Mouse (Mus musculus): ENCODE data around the gene Lrrc74a.

Lrrc74a gene

DNA sequence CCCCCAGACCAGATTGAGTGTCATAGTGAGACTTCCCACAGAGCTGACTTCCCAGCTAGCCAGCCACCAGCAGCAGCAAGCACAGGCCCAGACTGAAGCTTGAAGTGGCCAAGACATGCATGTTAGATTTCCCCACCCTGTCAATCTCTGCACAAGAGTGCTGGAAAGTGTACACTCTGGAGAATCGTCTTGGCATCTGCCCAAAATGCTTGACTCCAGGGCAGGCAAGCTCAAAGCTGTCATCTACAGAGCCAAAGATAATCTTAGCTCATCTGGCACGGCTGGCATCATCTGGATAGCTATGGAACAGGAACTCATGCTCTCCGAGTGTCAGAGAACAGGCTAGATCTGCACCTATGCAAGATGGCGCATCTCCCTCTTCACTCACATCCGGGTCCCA, 12.7 kb upstream of the Lrrc74a start:
- DNase-seq: no peak

DNA sequence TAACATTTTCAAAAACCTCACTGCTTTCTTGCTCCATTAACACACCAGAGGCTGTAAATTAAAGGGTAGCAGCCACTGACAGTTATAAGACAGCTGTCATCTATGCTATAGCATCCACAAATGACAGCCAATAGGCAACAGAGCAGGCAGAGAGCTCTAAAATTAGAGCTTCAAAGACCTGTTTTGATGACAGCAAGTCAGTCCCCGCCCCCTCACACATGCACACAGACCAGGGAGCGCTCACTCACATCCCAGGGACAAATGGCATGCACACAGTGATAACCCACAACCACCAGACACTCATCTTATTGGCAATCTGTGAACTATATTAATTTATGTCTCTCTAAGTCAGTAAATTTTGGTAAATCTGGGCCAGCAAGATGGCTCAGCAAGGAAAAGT, 9.9 kb upstream of the Lrrc74a start:
- no peak for DNase-seq

DNA sequence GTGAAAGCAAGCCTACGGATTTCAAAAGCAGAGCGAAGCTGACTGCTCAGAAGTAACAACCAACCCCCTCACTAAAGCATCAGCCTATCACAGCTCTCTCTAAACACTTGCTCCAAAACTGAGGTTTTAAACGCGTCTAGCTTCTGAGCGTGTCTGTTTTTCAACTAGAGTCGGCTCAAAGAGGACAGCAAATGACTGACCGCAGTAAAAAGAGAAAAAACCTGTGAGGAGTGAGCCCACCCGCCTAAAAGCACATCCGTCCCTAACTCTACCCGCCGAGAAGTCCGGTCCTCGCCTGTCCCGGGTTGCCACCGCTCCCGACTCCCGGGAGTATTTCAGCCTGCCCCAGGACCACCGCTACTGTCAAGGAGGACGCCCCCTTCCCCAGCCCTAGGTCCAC, 8.5 kb upstream of the Lrrc74a start:
- peak; percentile 56 for DNase-seq

DNA sequence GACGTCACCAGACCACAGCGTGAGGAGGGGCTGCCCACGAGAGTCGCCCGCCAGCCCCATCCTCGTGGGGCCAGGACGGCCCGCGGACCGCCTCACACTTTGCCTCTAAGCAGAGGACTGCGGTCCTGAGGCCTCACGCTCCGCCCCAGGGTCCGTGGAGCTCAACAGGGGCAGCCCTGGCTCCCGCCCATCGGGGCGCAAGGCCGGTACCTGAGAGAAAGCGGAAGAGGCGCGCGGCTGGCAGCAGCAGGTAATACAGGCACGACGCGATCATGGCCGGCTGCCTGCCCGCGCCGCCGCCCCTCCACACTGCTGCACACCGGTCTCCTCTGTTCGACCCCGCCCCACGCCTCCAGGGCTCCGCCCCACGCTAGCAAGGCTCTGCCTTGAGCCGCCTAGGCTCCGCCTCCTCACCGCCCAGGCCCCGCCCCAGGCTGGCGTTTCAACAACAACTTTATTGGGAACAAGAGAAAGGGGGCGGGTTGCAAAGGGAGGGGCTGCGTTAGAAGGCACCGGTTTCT, 8.0 kb upstream of the Lrrc74a start, which contains the start of gene Angel1:
TSS of gene Angel1 (minus strand) at position 341 of the 521 bp plus-strand sequence.
- DNase-seq: peak; percentile 98

DNA sequence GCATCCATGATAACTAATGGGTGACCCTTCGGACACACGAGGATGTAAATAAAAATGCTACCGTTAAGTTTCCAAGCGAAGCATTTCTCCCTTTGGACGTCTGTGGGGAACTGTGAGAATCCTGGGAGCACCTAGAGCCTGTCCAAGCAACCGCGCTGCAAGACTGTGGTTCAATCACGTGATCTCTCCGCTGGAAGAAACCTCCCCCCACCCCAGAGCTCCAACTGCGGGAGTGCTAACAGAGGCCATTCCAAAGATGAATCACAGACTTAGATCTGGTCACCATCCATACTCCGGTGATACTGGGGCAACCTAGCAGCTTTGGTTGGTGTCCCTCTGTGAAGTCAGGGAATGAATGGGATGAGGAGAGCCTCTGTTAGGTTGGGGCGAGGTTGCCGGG, 26.9 kb downstream of the Lrrc74a start:
- no peak for DNase-seq

DNA sequence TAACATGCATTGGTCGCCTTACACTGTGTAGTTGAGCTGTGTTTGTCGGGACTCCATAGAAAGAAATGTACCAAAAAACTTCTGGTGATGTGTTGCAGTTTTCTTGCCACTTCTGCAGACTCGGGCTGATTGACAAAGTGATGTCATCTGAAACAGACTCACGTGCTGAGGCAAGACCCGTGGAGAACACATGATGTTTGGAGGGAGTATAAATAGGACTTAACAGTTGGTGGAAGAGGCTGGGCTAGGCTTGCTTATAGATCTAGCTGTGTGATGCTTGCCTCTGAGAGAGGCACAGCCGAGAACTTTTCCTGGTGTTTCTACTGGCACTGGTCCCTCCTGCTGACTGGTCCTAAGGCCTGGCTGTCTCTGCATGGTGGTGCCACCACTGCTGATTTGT, 29.9 kb downstream of the Lrrc74a start:
- no peak for DNase-seq

DNA sequence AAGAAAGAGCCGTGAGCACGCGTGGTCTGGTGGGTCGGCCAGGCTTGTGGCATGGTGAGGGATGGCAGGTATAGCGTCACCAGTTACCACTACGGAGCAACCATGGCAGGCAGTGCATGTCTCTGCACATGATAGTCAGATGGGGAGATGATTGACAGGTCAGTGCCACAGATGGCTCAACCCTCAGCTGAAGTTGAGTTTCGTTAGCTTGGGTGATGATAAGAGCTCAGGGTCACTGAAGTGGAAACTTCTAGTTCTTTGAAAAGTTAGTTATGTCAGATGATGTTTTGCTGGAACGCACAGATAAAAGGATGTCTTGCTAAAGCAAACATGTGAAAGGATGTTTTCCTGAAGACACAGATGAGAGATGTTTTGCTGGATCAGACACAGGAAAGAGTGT, 32.3 kb downstream of the Lrrc74a start:
- DNase-seq: no peak

DNA sequence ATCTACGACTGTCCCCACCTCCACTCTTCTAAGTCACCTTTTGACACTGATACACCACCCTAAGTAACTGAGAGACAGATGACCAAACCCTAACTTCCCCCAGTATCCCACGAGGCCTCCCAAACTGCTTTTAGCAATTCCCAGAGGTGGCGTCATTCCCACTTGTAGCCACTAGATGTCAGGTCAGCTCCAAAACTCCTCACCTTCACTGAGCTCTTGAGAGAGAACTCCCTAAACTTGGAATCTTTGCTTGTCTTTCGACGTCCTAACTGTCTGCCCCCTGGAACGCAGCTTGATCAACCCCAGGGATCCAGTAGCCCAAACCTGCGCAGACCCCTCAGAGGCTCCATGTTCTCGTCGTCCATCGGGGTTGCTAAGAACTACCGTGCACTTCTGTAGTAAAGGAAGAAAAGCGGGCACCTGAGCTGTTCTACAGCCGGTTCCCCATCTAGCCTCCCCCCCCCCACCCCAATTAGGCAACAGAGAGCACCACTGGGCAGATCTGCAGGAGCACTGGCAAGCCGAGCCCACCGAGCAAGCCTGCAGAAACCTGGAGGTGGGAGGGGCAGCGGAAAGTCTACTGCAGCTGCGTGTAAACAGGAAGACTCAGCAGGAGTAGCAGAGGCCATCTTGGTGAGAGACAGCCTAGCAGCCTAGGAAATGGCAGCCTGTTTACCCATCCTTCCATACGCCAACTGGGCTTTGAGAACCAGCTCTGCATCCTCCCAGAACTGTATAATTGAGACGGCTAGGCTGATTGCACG, 33.9 kb downstream of the Lrrc74a start:
- DNase-seq: peak; percentile 82

DNA sequence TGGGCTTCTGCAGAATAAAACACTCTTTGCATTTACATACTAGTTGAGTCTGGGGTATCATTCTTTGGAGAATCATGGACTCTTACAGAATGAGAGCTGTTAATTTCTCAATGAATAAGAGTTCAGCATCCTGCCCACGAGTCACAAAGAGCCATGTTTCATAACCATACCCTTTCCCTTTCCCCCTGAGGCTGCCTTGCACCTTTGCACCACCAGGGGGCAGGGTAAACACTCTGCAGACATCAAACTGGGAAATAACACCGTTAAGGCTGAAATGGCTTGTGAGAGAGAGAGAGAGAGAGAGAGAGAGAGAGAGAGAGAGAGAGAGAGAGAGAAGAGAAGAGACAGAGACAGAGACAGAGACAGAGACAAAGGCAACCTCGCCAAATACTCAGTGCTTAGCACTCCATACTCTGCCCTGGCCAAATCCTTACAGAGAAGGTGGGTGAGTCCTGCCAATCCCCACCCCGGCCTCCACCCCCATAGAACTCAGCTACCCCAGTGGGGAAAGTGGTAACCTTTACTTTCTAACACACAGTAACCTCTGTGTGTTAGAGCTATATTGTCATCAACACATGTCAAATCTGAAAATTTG, 34.9 kb downstream of the Lrrc74a start:
- DNase-seq: peak; percentile 78

DNA sequence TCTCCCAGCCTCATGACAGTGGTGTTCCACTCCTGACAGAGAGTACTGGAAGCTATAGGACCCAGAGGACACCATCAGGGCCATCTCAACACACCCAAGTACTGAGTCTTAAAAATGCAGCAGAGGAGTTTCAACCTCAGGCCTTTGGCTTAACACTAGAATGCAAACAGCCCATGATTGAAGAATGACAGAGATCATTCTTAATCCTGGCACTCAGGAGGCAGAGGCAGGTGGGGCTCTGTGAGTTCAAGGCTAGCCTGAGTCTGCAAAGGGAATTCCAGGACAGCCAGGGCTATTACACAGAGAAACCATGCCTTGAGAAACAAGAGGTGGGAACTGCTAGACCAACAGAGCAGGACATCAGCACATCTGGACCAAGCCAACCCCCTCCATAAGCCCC, 35.6 kb downstream of the Lrrc74a start:
- no peak for DNase-seq

DNA sequence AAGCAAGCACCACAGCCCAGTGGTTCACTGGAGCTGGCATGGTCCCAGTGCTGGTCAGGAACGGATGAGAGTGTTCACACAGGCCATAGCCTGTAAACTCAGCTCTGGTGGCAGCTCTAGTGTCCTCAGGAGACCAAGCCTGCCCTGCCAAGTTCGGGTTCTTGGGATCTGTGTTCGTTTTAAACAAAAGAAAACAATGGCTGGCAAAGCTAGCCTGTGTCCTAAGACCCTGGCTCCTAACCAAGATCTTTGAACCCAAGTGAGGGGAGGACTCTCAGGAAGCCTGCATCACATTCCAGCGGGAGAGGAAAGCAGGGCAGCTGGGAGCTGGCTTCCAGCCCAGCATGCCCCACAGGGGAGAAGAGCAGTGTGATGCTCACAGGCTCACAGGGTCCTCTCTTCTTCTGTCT, 36.1 kb downstream of the Lrrc74a start:
- no peak for DNase-seq

DNA sequence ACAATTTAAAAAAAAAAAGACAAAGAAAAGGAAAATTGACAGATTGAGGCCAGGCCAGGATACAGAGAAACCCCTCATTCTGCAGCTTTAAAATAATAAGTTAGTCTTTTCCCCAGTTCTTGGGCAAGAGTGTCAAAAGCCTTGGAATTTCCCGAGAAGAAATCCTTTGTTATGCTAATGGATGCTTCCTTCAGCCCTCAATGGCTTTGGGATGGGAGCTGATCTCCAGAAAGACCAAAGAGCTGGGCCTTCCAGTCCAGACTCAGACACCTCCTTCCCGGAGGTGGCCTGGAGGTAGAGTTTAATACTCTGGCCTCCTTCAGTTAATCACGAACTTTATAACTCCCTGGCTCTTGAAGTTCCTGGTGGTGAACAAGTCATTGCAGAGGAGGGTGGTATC, 36.8 kb downstream of the Lrrc74a start:
- no peak for DNase-seq

DNA sequence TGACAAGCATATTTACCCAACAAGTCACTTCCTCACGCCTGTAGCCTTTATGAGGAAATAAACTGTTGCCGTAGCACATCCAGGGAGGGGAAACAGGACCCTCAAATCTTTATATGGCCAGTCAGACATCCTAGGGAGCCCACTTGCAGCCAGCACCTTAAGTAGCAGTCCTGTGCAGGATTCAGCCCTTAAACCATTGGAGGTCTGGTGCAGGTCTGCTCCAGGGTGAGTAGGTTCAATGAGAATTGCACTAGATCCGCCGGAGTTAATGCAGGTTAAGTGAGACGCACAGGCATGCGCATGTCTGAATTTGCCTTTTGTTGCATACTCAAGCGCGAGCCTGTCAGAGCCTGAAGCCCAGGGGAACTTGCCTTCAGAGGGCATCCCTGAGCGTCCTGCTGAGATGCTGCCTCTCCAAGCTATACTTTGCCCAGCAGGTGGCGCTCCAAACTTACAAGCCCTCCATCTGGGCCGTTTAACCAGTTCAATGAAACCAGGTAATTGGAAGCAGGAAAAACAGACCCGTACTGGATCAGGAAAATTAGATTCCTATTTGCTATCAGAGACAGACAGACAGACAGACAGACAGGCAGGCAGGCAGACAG, 37.8 kb downstream of the Lrrc74a start:
- DNase-seq: peak; percentile 97

DNA sequence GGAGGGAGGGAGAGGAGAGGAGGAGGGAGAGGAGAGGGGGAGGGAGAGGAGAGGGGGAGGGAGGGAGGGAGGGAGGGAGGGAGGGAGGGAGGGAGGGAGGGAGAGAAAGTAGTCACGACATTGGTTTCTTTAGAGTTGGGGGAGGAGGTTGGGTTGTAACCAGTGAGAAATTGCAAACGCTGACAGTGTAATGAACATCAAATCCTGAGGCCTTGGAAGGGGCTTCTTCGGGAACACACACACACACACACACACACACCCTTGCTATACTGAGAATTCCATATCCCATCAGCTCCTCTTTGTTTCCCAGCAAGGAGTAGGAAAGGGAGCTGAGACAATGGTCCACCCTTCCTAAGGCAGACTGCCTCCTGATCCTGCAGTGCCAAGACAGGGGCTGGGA, 38.4 kb downstream of the Lrrc74a start:
- no peak for DNase-seq

DNA sequence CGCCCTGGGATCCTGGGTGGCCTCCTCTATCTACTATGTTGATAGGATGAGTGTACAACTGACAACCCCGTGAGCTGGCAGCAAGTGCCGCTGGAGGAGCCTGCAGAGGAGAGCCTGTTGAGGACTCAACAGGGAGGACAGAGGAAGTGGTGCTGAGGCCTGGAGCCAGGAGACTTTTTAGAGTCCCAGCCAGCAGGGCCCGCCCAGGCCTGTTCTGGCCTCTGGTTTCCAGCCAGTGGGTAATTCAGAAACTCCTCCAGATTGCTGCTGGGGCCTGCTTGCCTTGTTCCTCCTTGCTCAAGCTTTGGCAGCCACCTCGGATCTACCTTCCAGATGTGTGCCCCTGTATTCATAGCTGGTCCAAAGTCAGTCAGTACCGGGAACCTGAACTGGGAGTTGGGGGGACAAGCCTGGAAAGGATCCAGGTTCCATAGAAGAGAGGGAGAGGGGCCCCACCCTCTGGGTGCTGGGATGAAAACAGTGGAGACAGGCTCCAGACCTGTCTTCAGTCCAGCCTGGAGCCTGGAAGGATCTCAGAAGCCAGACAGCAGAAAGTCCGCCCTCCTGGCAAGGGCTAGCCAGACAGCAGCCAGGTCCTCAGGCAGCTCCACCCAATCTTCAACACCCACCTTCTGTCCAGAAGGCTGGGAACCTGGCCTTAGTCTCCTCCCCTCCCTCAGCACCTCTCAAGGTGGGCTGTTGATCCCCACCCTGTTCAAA, 41.6 kb downstream of the Lrrc74a start:
- DNase-seq: no peak

DNA sequence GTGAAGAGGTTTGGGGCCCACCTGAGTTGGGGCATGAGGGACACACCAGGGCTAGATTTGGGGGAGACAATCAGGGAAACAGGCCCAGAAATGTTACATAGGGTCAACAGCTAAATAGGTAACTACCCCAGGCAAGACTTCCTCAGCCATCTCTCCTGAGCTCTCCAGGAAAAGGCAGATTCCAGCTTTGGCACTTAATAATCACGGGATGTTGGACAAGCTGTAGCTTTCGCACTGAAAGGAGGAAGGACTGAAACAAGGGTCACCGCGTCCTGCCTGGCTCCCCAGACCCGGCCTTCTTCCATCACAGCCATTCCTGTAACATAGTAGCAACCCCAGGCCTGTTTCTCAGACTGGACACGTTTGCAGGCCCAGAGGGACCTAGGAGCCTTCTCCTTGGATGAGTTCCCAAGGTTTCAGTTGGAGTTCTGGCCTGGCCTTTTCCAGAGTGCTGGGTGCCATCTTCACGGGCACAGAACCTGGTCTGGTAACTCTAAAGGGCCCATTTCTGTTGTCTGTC, 42.2 kb downstream of the Lrrc74a start:
- no peak for DNase-seq

DNA sequence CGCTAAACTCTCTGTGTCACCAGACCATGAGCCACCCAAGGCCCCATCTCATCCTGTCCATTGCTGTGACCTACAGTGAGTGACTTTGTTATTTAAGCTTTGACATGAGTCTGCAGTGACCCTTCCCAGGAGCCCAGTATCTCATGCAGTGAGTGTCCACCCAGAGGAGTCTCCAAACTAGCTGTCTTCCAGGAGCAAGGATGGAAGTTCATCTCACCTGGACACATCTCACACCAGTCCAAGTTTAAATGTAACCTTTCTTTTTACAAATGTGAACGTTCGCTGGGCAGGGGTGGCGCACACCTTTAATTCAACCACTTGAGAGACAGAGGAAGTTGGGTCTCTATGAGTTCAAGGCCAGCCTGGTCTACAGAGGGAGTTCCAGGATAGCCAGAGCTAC, 44.4 kb downstream of the Lrrc74a start:
- no peak for DNase-seq

DNA sequence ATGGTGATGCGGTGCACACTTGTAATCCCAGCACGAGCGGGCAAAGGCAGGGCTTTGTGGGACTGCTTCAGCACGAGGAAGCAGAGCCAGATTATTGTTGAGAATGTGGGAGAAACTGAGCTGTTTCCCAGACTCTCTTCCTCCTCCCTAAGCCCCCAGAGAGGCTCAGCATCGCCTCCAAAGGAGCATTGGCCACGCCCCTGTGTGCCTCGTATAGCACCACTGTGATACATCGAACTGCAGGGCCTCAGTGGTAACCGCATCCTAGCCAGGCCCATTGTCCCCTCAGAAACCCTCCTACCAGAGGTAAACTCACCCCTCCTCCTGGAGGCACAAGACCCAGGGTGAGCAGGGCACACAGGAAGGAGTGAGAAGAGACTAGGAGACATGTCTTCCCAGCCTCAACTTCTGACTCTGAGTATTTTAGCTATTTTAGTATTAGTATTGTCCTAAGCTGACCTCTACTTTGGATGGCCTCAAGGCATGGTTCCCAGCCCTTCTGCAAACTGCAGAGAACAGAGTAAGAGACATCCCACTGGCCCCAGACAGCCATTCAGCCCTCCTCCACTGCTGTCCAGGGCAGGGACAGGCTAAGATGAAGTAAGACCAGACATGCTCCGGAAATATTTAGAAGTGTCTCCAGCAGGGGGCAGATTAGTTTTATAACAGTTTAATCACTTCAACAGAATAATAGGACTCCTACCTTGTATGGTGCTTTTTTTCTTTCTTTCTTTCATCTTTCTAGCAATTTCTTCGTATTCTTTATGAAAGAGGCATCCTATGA, 45.2 kb downstream of the Lrrc74a start:
- peak; percentile 67 for DNase-seq

DNA sequence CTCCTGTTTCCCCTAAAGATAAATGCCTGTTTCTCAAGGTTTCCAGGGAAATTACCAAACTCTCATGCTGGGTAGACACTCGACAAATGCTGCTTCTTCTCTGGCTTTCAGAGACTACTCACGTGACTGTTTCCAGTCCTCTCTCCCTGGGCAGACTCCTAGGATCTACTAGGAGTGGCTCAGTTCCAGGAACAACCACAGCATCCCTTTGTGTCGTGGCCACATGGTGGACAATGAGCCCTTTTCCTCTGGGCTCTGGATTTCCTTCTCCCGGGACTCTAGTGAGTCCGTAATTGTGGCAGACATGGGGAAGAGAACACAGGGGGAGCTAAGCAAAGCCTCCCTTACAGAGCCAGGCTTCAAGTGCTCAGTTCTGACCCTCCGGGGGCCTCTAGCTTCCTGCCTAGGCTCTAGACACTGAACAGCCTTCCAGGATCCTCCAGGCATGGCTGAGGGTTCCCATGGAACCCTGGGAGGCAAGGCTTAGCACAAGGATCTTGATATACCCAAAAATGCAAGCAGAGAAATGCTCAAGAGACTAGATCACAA, 47.6 kb downstream of the Lrrc74a start:
- no peak for DNase-seq

DNA sequence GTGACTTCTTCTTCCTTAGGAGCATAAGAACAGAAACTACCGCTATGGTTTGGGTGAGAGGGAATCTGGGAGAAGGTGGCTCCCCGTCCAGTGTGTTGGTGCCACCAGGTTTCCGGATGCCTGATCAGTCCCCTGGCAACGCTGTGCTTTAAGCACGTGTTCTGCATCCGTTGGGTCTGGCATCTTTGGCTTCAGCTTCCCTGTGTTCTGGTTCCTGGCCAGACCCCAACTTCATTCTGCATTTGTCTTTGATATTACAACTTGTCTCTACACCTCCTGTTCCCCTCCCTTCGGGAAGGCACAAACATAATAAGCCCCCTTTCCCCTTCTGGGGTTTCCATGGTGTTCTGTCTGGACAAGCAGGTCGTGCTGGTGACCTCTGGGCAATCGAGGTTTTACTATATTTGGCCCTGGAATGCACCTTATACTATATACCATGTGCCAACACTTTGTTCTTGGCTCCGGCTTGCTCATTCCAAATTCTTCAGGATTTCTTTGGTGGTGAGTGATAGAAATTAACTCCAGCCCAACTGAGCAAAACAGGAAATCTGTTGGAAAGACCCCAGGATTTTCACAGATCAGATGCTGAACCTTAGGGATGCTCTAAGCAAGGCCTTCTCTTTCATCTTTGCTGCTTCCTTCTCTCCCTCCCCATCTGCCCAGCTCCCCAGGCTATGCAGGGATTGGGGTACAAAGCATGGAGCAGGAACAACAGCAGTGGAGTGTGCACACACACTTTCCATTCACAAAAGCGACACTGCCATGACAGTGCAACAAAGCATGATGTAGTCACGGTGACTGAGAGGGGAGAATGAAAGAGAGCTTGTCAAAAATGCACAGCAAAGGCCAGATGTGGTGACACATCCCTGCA, 52.2 kb downstream of the Lrrc74a start:
- DNase-seq: no peak

DNA sequence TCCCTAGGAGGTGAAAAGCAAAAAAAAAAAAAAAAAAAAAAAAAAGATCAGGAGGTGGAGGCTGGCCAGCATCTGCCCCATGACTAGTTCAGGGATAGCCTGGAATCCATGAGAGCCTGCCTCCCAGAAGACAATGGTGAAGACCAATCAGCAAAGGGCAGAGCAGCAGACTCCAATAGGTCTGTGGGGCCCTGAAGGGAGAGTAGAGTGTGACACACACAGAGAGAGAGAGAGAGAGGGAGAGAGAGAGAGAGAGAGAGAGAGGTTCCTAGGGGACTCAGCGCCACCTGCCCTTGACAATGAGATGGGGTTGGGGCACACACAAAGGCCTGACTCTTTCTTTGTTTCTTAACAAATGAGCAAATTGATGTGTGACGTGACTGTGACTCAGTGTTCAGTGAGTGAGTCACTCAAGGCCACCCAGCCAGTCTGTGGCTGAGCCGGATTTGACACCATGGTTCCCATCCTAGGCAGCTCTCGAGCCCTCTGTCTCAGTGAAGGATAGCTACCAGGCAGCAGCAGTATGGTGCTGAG, 52.9 kb downstream of the Lrrc74a start:
- DNase-seq: peak; percentile 73
